Mouse (Mus musculus): ENCODE measurements around the gene Rnf44.

GRCm38 (mm10) chr13:54632731-54633277 is 60.9 kb downstream of the Rnf44 start:
- TF ChIP-seq CTCF (IDR thresholded peaks at IDR 0.05; ENCODE audit: low read depth) (no peak), EP300 (optimal IDR thresholded peaks at IDR 0.05) (no peak)
